Comparison of ENCODE assay signal across 7 mouse cellular contexts in the genomic region with DNA sequence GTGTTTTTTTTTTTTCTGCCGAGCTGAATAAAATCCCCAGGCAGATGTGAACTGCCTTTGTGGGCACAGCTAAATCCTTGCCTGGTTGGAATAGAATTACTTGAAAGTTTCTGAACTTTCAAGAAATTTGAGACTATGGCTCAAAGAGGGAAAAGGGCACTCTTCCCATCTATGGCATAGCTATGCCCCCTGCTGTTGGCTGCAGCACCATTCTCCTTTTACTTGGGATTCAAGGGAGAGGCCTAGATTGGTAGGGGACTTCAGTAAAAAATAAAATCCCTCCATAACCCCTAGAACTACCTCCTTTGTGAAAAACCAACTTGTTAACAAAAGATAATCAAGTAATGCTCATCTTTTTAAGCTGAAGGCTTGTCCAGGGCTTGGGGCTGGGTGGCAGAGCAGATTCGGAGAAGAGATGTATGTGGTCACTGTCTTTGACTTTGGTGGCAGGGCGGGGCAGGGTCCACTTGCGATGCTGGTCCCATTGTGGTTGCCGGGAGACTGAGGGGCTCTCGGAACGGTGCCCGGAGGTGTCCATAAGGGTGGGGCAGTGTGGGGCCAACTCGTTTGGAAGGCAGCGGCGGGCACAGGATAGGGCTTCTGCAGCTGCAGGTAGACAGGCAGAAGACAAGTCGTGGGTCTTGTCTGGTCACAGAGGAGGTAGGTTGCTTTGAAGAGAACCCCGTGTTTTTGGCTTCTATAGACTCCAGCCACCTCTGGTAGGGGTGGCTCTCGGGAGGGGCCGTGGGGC. TPM values are rescaled to one million over a fixed set of nuclear protein-coding genes. Genes with fewer than 3 reads are reported as not detected.
A peak's percentile ranks its signal among the peaks of the same experiment; 100 is the strongest.
DNase-seq lines count a peak whose midpoint lies in the region; ATAC-seq and TF ChIP-seq lines count a peak whose summit lies in the region.

A gene (plus strand): TSS at position 546 of the 751 bp plus-strand sequence.

- H3K4me2 ChIP-seq in lung, postnatal 0 days (replicated peaks; ENCODE audit: low read depth, low read length), result peak within 1 kb of the TSS; percentile 63
- H3K4me2 ChIP-seq in heart, embryonic 15.5 days, result peak within 1 kb of the TSS; percentile 93
- H3K4me2 ChIP-seq in limb, embryonic 12.5 days, result peak within 1 kb of the TSS; percentile 91
- H3K4me2 ChIP-seq in neural tube, embryonic 11.5 days (ENCODE audit: low read depth), result peak within 1 kb of the TSS; percentile 63

- WGBS in lung, postnatal 0 days, result 11% methylated on average over 15 of the region's 15 CpGs
- 10% methylated on average over 15 of the region's 15 CpGs for WGBS in heart, embryonic 15.5 days
- WGBS in limb, embryonic 12.5 days, result 7% methylated on average over 15 of the region's 15 CpGs
- 5% methylated on average over 15 of the region's 15 CpGs for WGBS in neural tube, embryonic 11.5 days

- no peak within 1 kb of the TSS for H3K27ac ChIP-seq in lung, postnatal 0 days (ENCODE audit: low read length)
- H3K27ac ChIP-seq in heart, embryonic 15.5 days, result no peak within 1 kb of the TSS
- H3K27ac ChIP-seq in limb, embryonic 12.5 days, result no peak within 1 kb of the TSS
- H3K27ac ChIP-seq in neural tube, embryonic 11.5 days (ENCODE audit: low read depth, low read length), result peak within 1 kb of the TSS; percentile 84

- no peak for ATAC-seq in lung, postnatal 0 days
- ATAC-seq in heart, embryonic 15.5 days (replicated peaks; ENCODE audit: insufficient number of reproducible peaks, insufficient read depth, low FRiP score, low read depth), result 0 out of 2 replicates have a peak, but pooled peaks have one; percentile 41
- ATAC-seq in limb, embryonic 12.5 days (ENCODE audit: insufficient number of reproducible peaks, insufficient read depth, low FRiP score, low TSS enrichment, low read depth), result peak; percentile 37
- ATAC-seq in neural tube, embryonic 11.5 days (ENCODE audit: insufficient read depth, low FRiP score, low TSS enrichment), result peak; percentile 46

- H3K27me3 ChIP-seq in lung, postnatal 0 days (replicated peaks; ENCODE audit: insufficient read depth, low read length), result no peaks in the 10 kb centered on the region
- peaks cover 9% of the 10 kb centered on the region; the same call in 1 of the 2 replicates for H3K27me3 ChIP-seq in heart, embryonic 15.5 days
- 0 out of 2 replicates have a peak, but pooled peaks cover 6% of the 10 kb centered on the region for H3K27me3 ChIP-seq in limb, embryonic 12.5 days
- no peaks in the 10 kb centered on the region for H3K27me3 ChIP-seq in neural tube, embryonic 11.5 days (ENCODE audit: control insufficient read depth, insufficient read depth, low read length)

- H3K9me3 ChIP-seq in lung, postnatal 0 days (ENCODE audit: low read length), result no peaks in the 10 kb centered on the region
- H3K9me3 ChIP-seq in heart, embryonic 15.5 days (replicated peaks), result no peaks in the 10 kb centered on the region
- H3K9me3 ChIP-seq in limb, embryonic 12.5 days, result no peaks in the 10 kb centered on the region
- no peaks in the 10 kb centered on the region for H3K9me3 ChIP-seq in neural tube, embryonic 11.5 days (ENCODE audit: control insufficient read depth, low read length)

- TF ChIP-seq CTCF in lung, postnatal 0 days (IDR thresholded peaks at IDR 0.05), result peak; percentile 56

- H3K9ac ChIP-seq in lung, postnatal 0 days (replicated peaks; ENCODE audit: low read depth), result no peak within 1 kb of the TSS
- H3K9ac ChIP-seq in heart, embryonic 15.5 days, result peak within 1 kb of the TSS; percentile 52
- H3K9ac ChIP-seq in limb, embryonic 12.5 days (replicated peaks), result peak within 1 kb of the TSS; percentile 51
- H3K9ac ChIP-seq in neural tube, embryonic 11.5 days (ENCODE audit: low read length), result peak within 1 kb of the TSS; percentile 19

- DNase-seq in lung, postnatal 0 days (ENCODE audit: low spot score), result peak; percentile 37
- DNase-seq in lung, postnatal 25 days (ENCODE audit: low spot score), result no peak
- peak; percentile 39 to 55 for DNase-seq in cerebellum, postnatal 10 days
- peak; percentile 56 for DNase-seq in neural tube, embryonic 11.5 days (ENCODE audit: low spot score)
- DNase-seq in spleen, adult 18-20 months, result no peak

- TF ChIP-seq EP300 in lung, postnatal 0 days (IDR thresholded peaks at IDR 0.05), result no peak

- H3K36me3 ChIP-seq in lung, postnatal 0 days (ENCODE audit: insufficient read depth, low read length), result no peaks in the 10 kb centered on the region
- no peaks in the 10 kb centered on the region for H3K36me3 ChIP-seq in heart, embryonic 15.5 days
- no peaks in the 10 kb centered on the region for H3K36me3 ChIP-seq in limb, embryonic 12.5 days
- no peaks in the 10 kb centered on the region for H3K36me3 ChIP-seq in neural tube, embryonic 11.5 days (ENCODE audit: control insufficient read depth, insufficient read depth, low read length)

- H3K4me1 ChIP-seq in lung, postnatal 0 days (ENCODE audit: insufficient read depth, low read depth, low read length), result no peaks in the 10 kb centered on the region
- H3K4me1 ChIP-seq in heart, embryonic 15.5 days (replicated peaks), result peaks cover 10% of the 10 kb centered on the region
- H3K4me1 ChIP-seq in limb, embryonic 12.5 days (replicated peaks), result peaks cover 4% of the 10 kb centered on the region
- H3K4me1 ChIP-seq in neural tube, embryonic 11.5 days (ENCODE audit: control insufficient read depth, insufficient read depth, low read length), result peaks cover 2% of the 10 kb centered on the region; the same call in 1 of the 2 replicates

- peak within 1 kb of the TSS; percentile 31 for H3K4me3 ChIP-seq in lung, postnatal 0 days (ENCODE audit: low read depth, low read length)
- H3K4me3 ChIP-seq in heart, embryonic 15.5 days, result peak within 1 kb of the TSS; percentile 51
- peak within 1 kb of the TSS; percentile 57 for H3K4me3 ChIP-seq in limb, embryonic 12.5 days (replicated peaks)
- H3K4me3 ChIP-seq in neural tube, embryonic 11.5 days (ENCODE audit: low read depth, low read length), result peak within 1 kb of the TSS; percentile 35

RNA-seq across cellular contexts. Expression of the gene that starts here (rescaled TPM):
- not detected in 2 replicates for polyA plus RNA-seq in lung, postnatal 0 days (2015; fragmentation: Nextera tagmentation; extraction: Ambion mirVana)
- polyA plus RNA-seq in heart, embryonic 15.5 days (2015; fragmentation: Nextera tagmentation; extraction: Ambion mirVana), result 0.18 TPM in 1 of 2 replicates, not detected in the other
- polyA plus RNA-seq in limb, embryonic 12.5 days (2016; fragmentation: Nextera tagmentation; extraction: Ambion mirVana), result not detected in 2 replicates
- 0.34 and 0.45 TPM in 2 replicates for polyA plus RNA-seq in neural tube, embryonic 11.5 days (2014; fragmentation: Nextera tagmentation; extraction: Ambion mirVana)

Comparison
In these comparisons a context has a peak if more than half of its experiments do, and no peak if none do; other contexts are left out.
1. Peak in DNase-seq, H3K4me3 ChIP-seq and H3K4me2 ChIP-seq in lung, postnatal 0 days; RNA of the gene not detected or under 1 TPM.
2. Peak in ATAC-seq, H3K4me3 ChIP-seq, H3K9ac ChIP-seq and H3K4me2 ChIP-seq in heart, embryonic 15.5 days; RNA of the gene not detected or under 1 TPM.
3. Peak in ATAC-seq, H3K4me3 ChIP-seq, H3K9ac ChIP-seq and H3K4me2 ChIP-seq in limb, embryonic 12.5 days; RNA of the gene not detected or under 1 TPM.
4. Peak in DNase-seq, ATAC-seq, H3K4me3 ChIP-seq, H3K27ac ChIP-seq, H3K9ac ChIP-seq and H3K4me2 ChIP-seq in neural tube, embryonic 11.5 days; RNA of the gene not detected or under 1 TPM.
5. DNase-seq: peak in cerebellum, postnatal 10 days (2 of 2); none in lung, postnatal 25 days (single experiment) and spleen, adult 18-20 months (0 of 2).
6. Peak in every context shown above with its lines, with median percentiles within 50 percentile points of each other: H3K4me2 ChIP-seq and H3K4me3 ChIP-seq.